Mouse (Mus musculus) embryonic facial prominence, embryonic 14.5 days (tissue): ENCODE results near the gene Tab1. TPM values are rescaled to one million over a fixed set of nuclear protein-coding genes. Genes with fewer than 3 reads are reported as not detected.

Source experiments
- ATAC-seq: fragments of 200-750 bp; cut with Nextera tagmentation; 2 replicates; pipeline ENCODE4 v1.8.0; 2017; ENCODE audit warnings: low read depth, moderate number of reproducible peaks, moderate TSS enrichment
- DNase-seq: peaks from one replicate; pipeline ENCODE4 v3.0.0-alpha.2; 2015; ENCODE audit warnings: low spot score
- H3K27ac ChIP-seq: fragments of 300-500 bp; sonication (generic); replicated peaks from 2 replicates; pipeline ENCODE4 v1.5.1; 2014; ENCODE audit warnings: low read depth, mild to moderate bottlenecking, low read length, moderate library complexity
- H3K27me3 ChIP-seq: fragments of 300-500 bp; sonication (generic); replicated peaks from 2 replicates; pipeline ENCODE4 v1.6.1; 2014; ENCODE audit warnings: low read length; ENCODE audit not compliant: control insufficient read depth, insufficient read depth
- H3K36me3 ChIP-seq: fragments of 300-500 bp; sonication (generic); 2 replicates; pipeline ENCODE4 v1.6.1; 2014; ENCODE audit warnings: low read length, mixed read lengths; ENCODE audit not compliant: control insufficient read depth, insufficient read depth
- H3K4me1 ChIP-seq: fragments of 300-500 bp; sonication (generic); 2 replicates; pipeline ENCODE4 v1.6.1; 2014; ENCODE audit warnings: antibody characterized with exemption, low read length; ENCODE audit not compliant: control insufficient read depth, insufficient read depth
- H3K4me2 ChIP-seq: fragments of 300-500 bp; sonication (generic); 2 replicates; pipeline ENCODE4 v1.6.1; 2014; ENCODE audit warnings: low read depth, mild to moderate bottlenecking, low read length, moderate library complexity, mixed read lengths
- H3K4me3 ChIP-seq: fragments of 300-500 bp; sonication (generic); 2 replicates; pipeline ENCODE4 v1.5.1; 2014; ENCODE audit warnings: low read depth, mild to moderate bottlenecking, low read length
- H3K9ac ChIP-seq: fragments of 300-500 bp; sonication (generic); 2 replicates; pipeline ENCODE4 v1.6.1; 2014; ENCODE audit warnings: low read depth, mild to moderate bottlenecking, low read length, moderate library complexity, mixed read lengths
- H3K9me3 ChIP-seq: fragments of 300-500 bp; sonication (generic); 2 replicates; pipeline ENCODE4 v1.6.1; 2016; ENCODE audit warnings: low read length; ENCODE audit not compliant: control insufficient read depth
- WGBS: fragments of 180-500 bp; shearing (Covaris S2); extraction: QIAGEN DNeasy Blood & Tissue Kit; methylation state at CpG from one replicate; pipeline ENCODE4 v1.1.7; 2014; 5-methylcytosine and 5-hydroxymethylcytosine counted together
- polyA plus RNA-seq: library from polyadenylated mRNA; unstranded; fragments of >200 nt; fragmentation: Nextera tagmentation; extraction: Ambion mirVana; gene quantifications from 2 replicates; pipeline ENCODE4 v1.2.1, GENCODE M21; 2014

The Tab1 gene
- polyA plus RNA-seq, 1 experiment from 2014 or later, result 27.6 TPM

GRCm38 (mm10) chr15:80163716-80164115 is 30.8 kb downstream of the Tab1 start:
- H3K36me3 ChIP-seq, result peaks cover 37% of the 10 kb centered on the region
- H3K9ac ChIP-seq, result no peak overlapping the region
- peaks cover 11% of the 10 kb centered on the region for H3K4me1 ChIP-seq
- H3K27ac ChIP-seq, result no peak overlapping the region
- no peak overlapping the region for H3K4me2 ChIP-seq
- no peaks in the 10 kb centered on the region for H3K27me3 ChIP-seq
- DNase-seq (no peak), ATAC-seq (no peak)
- 83% methylated on average over 4 of the region's 4 CpGs for WGBS
- no peak overlapping the region for H3K4me3 ChIP-seq
- H3K9me3 ChIP-seq, result no peaks in the 10 kb centered on the region

- WGBS, result 50% methylated on average over 5 of the region's 5 CpGs
- peaks cover 22% of the 10 kb centered on the region for H3K36me3 ChIP-seq
- no peak overlapping the region for H3K4me3 ChIP-seq
- no peak overlapping the region for H3K9ac ChIP-seq
- DNase-seq (no peak), ATAC-seq (no peak)
- no peaks in the 10 kb centered on the region for H3K9me3 ChIP-seq
- H3K27ac ChIP-seq, result no peak overlapping the region
- no peak overlapping the region for H3K4me2 ChIP-seq
- H3K4me1 ChIP-seq, result no peaks in the 10 kb centered on the region; the same call in 1 of the 2 replicates
- no peaks in the 10 kb centered on the region for H3K27me3 ChIP-seq
These were observed 32.5 kb downstream of the Tab1 start for GRCm38 (mm10) chr15:80165396-80165795.

GRCm38 (mm10) chr15:80169484-80169883 is 36.6 kb downstream of the Tab1 start:
- Histone ChIP-seq H3K4me2 (no peak overlapping the region), H3K36me3 (no peaks in the 10 kb centered on the region), H3K4me3 (no peak overlapping the region), H3K9me3 (no peaks in the 10 kb centered on the region), H3K9ac (no peak overlapping the region), H3K27ac (no peak overlapping the region), H3K4me1 (peaks cover 10% of the 10 kb centered on the region), H3K27me3 (no peaks in the 10 kb centered on the region)
- DNase-seq (no peak), ATAC-seq (no peak)
- WGBS, result 85% methylated on average over 1 of the region's 1 CpGs

GRCm38 (mm10) chr15:80170357-80170756 is 37.4 kb downstream of the Tab1 start:
- H3K4me1 ChIP-seq, result peaks cover 18% of the 10 kb centered on the region
- H3K36me3 ChIP-seq, result no peaks in the 10 kb centered on the region
- no peaks in the 10 kb centered on the region for H3K27me3 ChIP-seq
- H3K9ac ChIP-seq, result no peak overlapping the region
- 46% methylated on average over 4 of the region's 4 CpGs for whole genome bisulfite sequencing
- no peak for DNase-seq
- no peaks in the 10 kb centered on the region for H3K9me3 ChIP-seq
- no peak overlapping the region for H3K4me2 ChIP-seq
- H3K4me3 ChIP-seq, result no peak overlapping the region
- ATAC-seq, result no peak
- no peak overlapping the region for H3K27ac ChIP-seq

GRCm38 (mm10) chr15:80171286-80171685 is 38.4 kb downstream of the Tab1 start:
- ATAC-seq, result no peak
- Histone ChIP-seq H3K9me3 (no peaks in the 10 kb centered on the region), H3K4me3 (no peak overlapping the region), H3K36me3 (no peaks in the 10 kb centered on the region), H3K9ac (0 out of 2 replicates have a peak overlapping the region, but pooled peaks have one; percentile 1), H3K4me2 (peak overlapping the region; percentile 10; the same call in 1 of the 2 replicates), H3K4me1 (peaks cover 22% of the 10 kb centered on the region), H3K27me3 (no peaks in the 10 kb centered on the region), H3K27ac (no peak overlapping the region; the same call in 1 of the 2 replicates)
- WGBS, result 5% methylated on average over 8 of the region's 8 CpGs
- DNase-seq, result peak; percentile 65

GRCm38 (mm10) chr15:80171791-80172190 is 38.9 kb downstream of the Tab1 start:
- Histone ChIP-seq H3K27ac (no peak overlapping the region), H3K27me3 (no peaks in the 10 kb centered on the region), H3K9ac (0 out of 2 replicates have a peak overlapping the region, but pooled peaks have one; percentile 1), H3K9me3 (no peaks in the 10 kb centered on the region), H3K4me3 (no peak overlapping the region), H3K36me3 (no peaks in the 10 kb centered on the region), H3K4me2 (peak overlapping the region; percentile 10; the same call in 1 of the 2 replicates), H3K4me1 (peaks cover 22% of the 10 kb centered on the region)
- ATAC-seq (no peak), DNase-seq (no peak)
- 19% methylated on average over 6 of the region's 6 CpGs for WGBS

- peak within 1 kb of the TSS; percentile 61 for H3K4me2 ChIP-seq
These were observed 40.3 kb downstream of the Tab1 start, which contains the start of gene Mgat3 for GRCm38 (mm10) chr15:80173001-80173771. TSS of gene Mgat3 (plus strand) at chr15:80173721.

GRCm38 (mm10) chr15:80173781-80174597 is 41.1 kb downstream of the Tab1 start:
- peak overlapping the region; percentile 92 for H3K9ac ChIP-seq
- H3K4me2 ChIP-seq, result peak overlapping the region; percentile 61
- WGBS, result 2% methylated on average over 24 of the region's 60 CpGs
- ATAC-seq (peak; percentile 33), DNase-seq (peak; percentile 46)
- H3K27me3 ChIP-seq, result no peaks in the 10 kb centered on the region
- H3K9me3 ChIP-seq, result no peaks in the 10 kb centered on the region
- H3K27ac ChIP-seq, result peak overlapping the region; percentile 86
- peaks cover 22% of the 10 kb centered on the region for H3K4me1 ChIP-seq
- peak overlapping the region; percentile 88 for H3K4me3 ChIP-seq
- no peaks in the 10 kb centered on the region for H3K36me3 ChIP-seq

More at GRCm38 (mm10) chr15:80173001-80173771, 40.3 kb downstream of the Tab1 start, which contains the start of gene Mgat3:
- Histone ChIP-seq H3K9ac (peak within 1 kb of the TSS; percentile 92), H3K27me3 (no peaks in the 10 kb centered on the region), H3K36me3 (no peaks in the 10 kb centered on the region), H3K27ac (peak within 1 kb of the TSS; percentile 86), H3K4me1 (peaks cover 22% of the 10 kb centered on the region), H3K9me3 (no peaks in the 10 kb centered on the region), H3K4me3 (peak within 1 kb of the TSS; percentile 88)
- 7% methylated on average over 21 of the region's 85 CpGs for WGBS
- DNase-seq (peak; percentile 72), ATAC-seq (peak; percentile 68)
